27 mouse cellular contexts compared by ENCODE assay signal in genomic region chr6:53730996-53731485, GRCm38 (mm10).
DNase-seq lines count a peak whose midpoint lies in the region; ATAC-seq and TF ChIP-seq lines count a peak whose summit lies in the region.
"Had no signal": no experiment of that assay in that cellular context is flagged by ENCODE, and none has a peak within 500 bp of the region (broad histone marks: within the 10 kb centered on the region; RNA-seq: fewer than 3 reads in every experiment).

No protein-coding gene starts in this region.

- peak; percentile 89 for DNase-seq in kidney, adult 9 months
- DNase-seq in kidney, postnatal 10 days: no peak
- DNase-seq in midbrain, postnatal 0 days (ENCODE audit: low spot score): peak; percentile 14
- DNase-seq in midbrain, embryonic 14.5 days: no peak
- DNase-seq: adrenal gland, postnatal 25 days; cerebellum, adult 2 months; cerebellum, postnatal 36 days; gastrocnemius, adult 2 months; gastrocnemius, postnatal 36 days; heart, adult 18-20 months; heart, postnatal 4 days; liver, postnatal 0 days; lung, postnatal 36 days; right cerebral cortex, postnatal 25 days; thymus, postnatal 14 days had no signal

- H3K9me3 ChIP-seq in forebrain, embryonic 16.5 days (ENCODE audit: control insufficient read depth, low read length): no peaks in the 10 kb centered on the region
- no peaks in the 10 kb centered on the region for H3K9me3 ChIP-seq in forebrain, embryonic 13.5 days (replicated peaks)
- no peaks in the 10 kb centered on the region for H3K9me3 ChIP-seq in midbrain, postnatal 0 days (ENCODE audit: low read length)
- H3K9me3 ChIP-seq in midbrain, embryonic 14.5 days (ENCODE audit: control insufficient read depth, low read length): no peaks in the 10 kb centered on the region
- no peaks in the 10 kb centered on the region; the same call in 1 of the 2 replicates for H3K9me3 ChIP-seq in heart, embryonic 12.5 days (replicated peaks)
- H3K9me3 ChIP-seq: limb, embryonic 12.5 days; liver, embryonic 12.5 days; midbrain, embryonic 15.5 days; stomach, embryonic 15.5 days had no signal

- H3K27me3 ChIP-seq in forebrain, embryonic 16.5 days (replicated peaks; ENCODE audit: control insufficient read depth, insufficient read depth, low read length): no peaks in the 10 kb centered on the region
- H3K27me3 ChIP-seq in forebrain, embryonic 13.5 days: no peaks in the 10 kb centered on the region
- no peaks in the 10 kb centered on the region for H3K27me3 ChIP-seq in midbrain, postnatal 0 days (ENCODE audit: insufficient read depth, low read length)
- no peaks in the 10 kb centered on the region for H3K27me3 ChIP-seq in midbrain, embryonic 14.5 days (ENCODE audit: control insufficient read depth, insufficient read depth, low read length)
- no peaks in the 10 kb centered on the region for H3K27me3 ChIP-seq in heart, embryonic 12.5 days (replicated peaks)
- H3K27me3 ChIP-seq: limb, embryonic 12.5 days; liver, embryonic 12.5 days; midbrain, embryonic 15.5 days; stomach, embryonic 15.5 days had no signal

- H3K9ac ChIP-seq in forebrain, embryonic 16.5 days (replicated peaks; ENCODE audit: low read depth, low read length): no peak overlapping the region
- no peak overlapping the region for H3K9ac ChIP-seq in forebrain, embryonic 13.5 days
- H3K9ac ChIP-seq in midbrain, postnatal 0 days (replicated peaks; ENCODE audit: low read length, poor library complexity, severe bottlenecking): no peak overlapping the region
- H3K9ac ChIP-seq in midbrain, embryonic 14.5 days (replicated peaks; ENCODE audit: low read length): no peak overlapping the region
- no peak overlapping the region for H3K9ac ChIP-seq in heart, embryonic 12.5 days
- H3K9ac ChIP-seq: hindbrain, embryonic 14.5 days; limb, embryonic 12.5 days; liver, embryonic 12.5 days; liver, postnatal 0 days; midbrain, embryonic 15.5 days; stomach, embryonic 15.5 days had no signal

- no peak for TF ChIP-seq CTCF in midbrain, postnatal 0 days (IDR thresholded peaks at IDR 0.05)

- H3K27ac ChIP-seq in forebrain, embryonic 16.5 days (ENCODE audit: low read length): no peak overlapping the region
- no peak overlapping the region for H3K27ac ChIP-seq in forebrain, embryonic 13.5 days
- H3K27ac ChIP-seq in midbrain, postnatal 0 days (ENCODE audit: low read depth, low read length): no peak overlapping the region
- no peak overlapping the region for H3K27ac ChIP-seq in midbrain, embryonic 14.5 days (replicated peaks; ENCODE audit: low read depth, low read length)
- H3K27ac ChIP-seq in heart, embryonic 12.5 days (ENCODE audit: poor library complexity, severe bottlenecking): no peak overlapping the region
- H3K27ac ChIP-seq: gastrocnemius, adult 2 months; hindbrain, embryonic 14.5 days; limb, embryonic 12.5 days; liver, embryonic 12.5 days; midbrain, embryonic 15.5 days; stomach, embryonic 15.5 days had no signal

- peak overlapping the region; percentile 25 for H3K4me2 ChIP-seq in forebrain, embryonic 16.5 days (ENCODE audit: low read length)
- H3K4me2 ChIP-seq in forebrain, embryonic 13.5 days: no peak overlapping the region
- no peak overlapping the region for H3K4me2 ChIP-seq in midbrain, postnatal 0 days (ENCODE audit: low read depth, low read length, poor library complexity, severe bottlenecking)
- no peak overlapping the region for H3K4me2 ChIP-seq in midbrain, embryonic 14.5 days (ENCODE audit: low read length)
- H3K4me2 ChIP-seq in heart, embryonic 12.5 days: no peak overlapping the region
- H3K4me2 ChIP-seq: heart, embryonic 11.5 days; hindbrain, embryonic 14.5 days; limb, embryonic 12.5 days; liver, embryonic 12.5 days; midbrain, embryonic 15.5 days; stomach, embryonic 15.5 days had no signal

- no peak overlapping the region for H3K4me3 ChIP-seq in forebrain, embryonic 16.5 days (replicated peaks; ENCODE audit: low read length)
- H3K4me3 ChIP-seq in forebrain, embryonic 13.5 days: no peak overlapping the region
- H3K4me3 ChIP-seq in midbrain, postnatal 0 days (ENCODE audit: low read depth, low read length): no peak overlapping the region
- no peak overlapping the region for H3K4me3 ChIP-seq in midbrain, embryonic 14.5 days (replicated peaks; ENCODE audit: low read depth, low read length)
- no peak overlapping the region for H3K4me3 ChIP-seq in heart, embryonic 12.5 days
- H3K4me3 ChIP-seq: gastrocnemius, adult 2 months; limb, embryonic 12.5 days; liver, embryonic 12.5 days; megakaryocyte, embryonic 14.5 days; midbrain, embryonic 15.5 days; stomach, embryonic 15.5 days had no signal

- no peak for ATAC-seq in forebrain, embryonic 16.5 days
- no peak for ATAC-seq in forebrain, embryonic 13.5 days
- ATAC-seq in midbrain, postnatal 0 days (ENCODE audit: low FRiP score): no peak
- no peak for ATAC-seq in midbrain, embryonic 14.5 days (ENCODE audit: low FRiP score, low TSS enrichment)
- ATAC-seq in heart, embryonic 12.5 days (ENCODE audit: insufficient number of reproducible peaks, low FRiP score): no peak
- ATAC-seq: CD4-positive, CD25-positive, alpha-beta regulatory T cell, adult 4 months; intestine, postnatal 0 days; liver, embryonic 12.5 days; liver, postnatal 0 days; midbrain, embryonic 15.5 days had no signal

- WGBS in forebrain, embryonic 16.5 days: 38% methylated on average over 5 of the region's 5 CpGs
- WGBS in forebrain, embryonic 13.5 days: 65% methylated on average over 5 of the region's 5 CpGs
- 73% methylated on average over 5 of the region's 5 CpGs for WGBS in midbrain, postnatal 0 days
- 78% methylated on average over 5 of the region's 5 CpGs for WGBS in midbrain, embryonic 14.5 days
- WGBS in heart, embryonic 12.5 days: 77% methylated on average over 5 of the region's 5 CpGs

- peaks cover 10% of the 10 kb centered on the region for H3K4me1 ChIP-seq in forebrain, embryonic 16.5 days (replicated peaks; ENCODE audit: control insufficient read depth, insufficient read depth, low read length)
- peaks cover 8% of the 10 kb centered on the region; the same call in 1 of the 2 replicates for H3K4me1 ChIP-seq in forebrain, embryonic 13.5 days
- H3K4me1 ChIP-seq in midbrain, postnatal 0 days (ENCODE audit: insufficient read depth, low read length): no peaks in the 10 kb centered on the region
- no peaks in the 10 kb centered on the region for H3K4me1 ChIP-seq in midbrain, embryonic 14.5 days (ENCODE audit: control insufficient read depth, insufficient read depth, low read length)
- peaks cover 21% of the 10 kb centered on the region for H3K4me1 ChIP-seq in heart, embryonic 12.5 days (replicated peaks)
- H3K4me1 ChIP-seq: limb, embryonic 12.5 days; liver, embryonic 12.5 days; megakaryocyte, embryonic 14.5 days; midbrain, embryonic 15.5 days; stomach, embryonic 15.5 days had no signal

- H3K36me3 ChIP-seq in forebrain, embryonic 16.5 days (ENCODE audit: control insufficient read depth, insufficient read depth): no peaks in the 10 kb centered on the region
- H3K36me3 ChIP-seq in forebrain, embryonic 13.5 days (ENCODE audit: poor library complexity, severe bottlenecking): no peaks in the 10 kb centered on the region
- H3K36me3 ChIP-seq in midbrain, postnatal 0 days (ENCODE audit: insufficient read depth, low read length): no peaks in the 10 kb centered on the region
- no peaks in the 10 kb centered on the region for H3K36me3 ChIP-seq in midbrain, embryonic 14.5 days (ENCODE audit: control insufficient read depth, insufficient read depth, low read length)
- no peaks in the 10 kb centered on the region for H3K36me3 ChIP-seq in heart, embryonic 12.5 days
- H3K36me3 ChIP-seq: limb, embryonic 12.5 days; liver, embryonic 12.5 days; midbrain, embryonic 15.5 days; stomach, embryonic 15.5 days had no signal

Comparison
In these comparisons a context has a peak if more than half of its experiments do, and no peak if none do; other contexts are left out.
1. DNase-seq: peak in kidney, adult 9 months (single experiment) and midbrain, postnatal 0 days (single experiment); none in kidney, postnatal 10 days (single experiment) and midbrain, embryonic 14.5 days (single experiment).